Mouse (Mus musculus) ES-Bruce4 (cell line): ENCODE data around the gene Wls. TPM values are rescaled to one million over a fixed set of nuclear protein-coding genes. Genes with fewer than 3 reads are reported as not detected.
A peak's percentile ranks its signal among the peaks of the same experiment; 100 is the strongest.

Source experiments
- H3K27ac ChIP-seq: 2 replicates; pipeline ENCODE4 v1.5.1; 2012; ENCODE audit warnings: low read length, inconsistent platforms; ENCODE audit not compliant: insufficient read depth
- H3K27me3 ChIP-seq: 2 replicates; pipeline ENCODE4 v1.6.1; 2012; ENCODE audit warnings: mild to moderate bottlenecking, low read length, inconsistent platforms; ENCODE audit not compliant: control insufficient read depth, poor library complexity, insufficient read depth, severe bottlenecking
- H3K36me3 ChIP-seq: 2 replicates; pipeline ENCODE4 v1.6.1; 2012; ENCODE audit warnings: inconsistent platforms, mild to moderate bottlenecking, low read length, moderate library complexity; ENCODE audit not compliant: control insufficient read depth, poor library complexity, insufficient read depth, severe bottlenecking
- H3K4me1 ChIP-seq: one replicate; pipeline ENCODE4 v1.8.1; 2011; ENCODE audit warnings: low read length; ENCODE audit not compliant: control insufficient read depth, insufficient read depth
- H3K4me3 ChIP-seq: 2 replicates; pipeline ENCODE4 v1.5.1; 2011; ENCODE audit warnings: low read depth, mild to moderate bottlenecking, low read length
- H3K9ac ChIP-seq: 2 replicates; pipeline ENCODE4 v1.6.1; 2012; ENCODE audit warnings: low read depth, mild to moderate bottlenecking, inconsistent platforms; ENCODE audit not compliant: poor library complexity, severe bottlenecking
- H3K9me3 ChIP-seq: replicated peaks from 2 replicates; pipeline ENCODE4 v1.6.1; 2012; ENCODE audit warnings: mild to moderate bottlenecking, low read length, inconsistent platforms; ENCODE audit not compliant: control insufficient read depth, poor library complexity, insufficient read depth, severe bottlenecking
- CTCF ChIP-seq: IDR thresholded peaks from one replicate; pipeline ENCODE4 v1.8.1; 2011; ENCODE audit warnings: low read depth, low read length
- EP300 ChIP-seq: IDR thresholded peaks from 2 replicates; pipeline ENCODE4 v1.6.1; 2011; ENCODE audit warnings: low read depth, low read length; ENCODE audit not compliant: insufficient read depth
- POLR2A ChIP-seq: IDR thresholded peaks from one replicate; pipeline ENCODE4 v1.8.1; 2011; ENCODE audit warnings: low read length; ENCODE audit not compliant: insufficient read depth
- polyA plus RNA-seq: library from polyadenylated mRNA; stranded (reverse); fragments of >200 nt; gene quantifications from 2 replicates; pipeline ENCODE4 v1.2.4, GENCODE M21; 2011; ENCODE audit warnings: low read depth; ENCODE audit not compliant: missing spikeins, insufficient read depth, insufficient read length

Wls gene
- polyA plus RNA-seq: 49.1 and 52.4 TPM in 2 replicates

DNA sequence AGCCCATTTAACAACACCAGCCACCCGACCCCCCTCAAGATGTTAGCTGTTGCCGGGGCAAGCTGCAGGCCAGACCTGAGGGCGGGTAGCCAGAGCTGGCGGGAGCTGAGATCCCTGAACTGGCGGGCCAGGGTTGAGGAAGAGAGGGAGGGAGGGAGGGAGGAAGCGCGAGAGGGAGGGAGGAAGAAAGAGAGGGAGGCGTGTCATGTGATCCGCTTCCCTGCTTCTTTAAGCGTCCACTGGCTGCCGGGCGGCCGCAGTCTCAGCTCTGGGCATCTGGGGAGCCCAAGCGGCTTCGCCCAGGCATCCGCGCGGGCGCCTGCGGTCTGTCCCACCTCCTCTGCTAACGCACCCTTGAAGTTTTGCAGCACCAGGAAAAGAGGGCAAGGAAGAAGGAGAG lies at the start of gene Wls:
Gene Wls, plus strand, starts transcription at position 192 of the 400 bp plus-strand sequence.
- H3K4me1 ChIP-seq: no peaks in the 10 kb centered on the region
- no peak within 1 kb of the TSS for H3K27ac ChIP-seq
- no peaks in the 10 kb centered on the region for H3K36me3 ChIP-seq
- no peaks in the 10 kb centered on the region for H3K9me3 ChIP-seq
- H3K9ac ChIP-seq: peak within 1 kb of the TSS; percentile 31
- H3K27me3 ChIP-seq: peaks cover 1% of the 10 kb centered on the region; the same call in 1 of the 2 replicates
- H3K4me3 ChIP-seq: peak within 1 kb of the TSS; percentile 80
- no peak for TF ChIP-seq CTCF
- TF ChIP-seq POLR2A: no peak
- no peak for TF ChIP-seq EP300

- Histone ChIP-seq H3K9ac (no peak overlapping the region), H3K36me3 (no peaks in the 10 kb centered on the region), H3K9me3 (no peaks in the 10 kb centered on the region), H3K4me3 (no peak overlapping the region), H3K27me3 (no peaks in the 10 kb centered on the region), H3K4me1 (no peaks in the 10 kb centered on the region), H3K27ac (no peak overlapping the region)
- TF ChIP-seq POLR2A (no peak), CTCF (no peak), EP300 (no peak)
These were observed 49.7 kb upstream of the Wls start for GRCm38 (mm10) chr3:159789781-159790180.

DNA sequence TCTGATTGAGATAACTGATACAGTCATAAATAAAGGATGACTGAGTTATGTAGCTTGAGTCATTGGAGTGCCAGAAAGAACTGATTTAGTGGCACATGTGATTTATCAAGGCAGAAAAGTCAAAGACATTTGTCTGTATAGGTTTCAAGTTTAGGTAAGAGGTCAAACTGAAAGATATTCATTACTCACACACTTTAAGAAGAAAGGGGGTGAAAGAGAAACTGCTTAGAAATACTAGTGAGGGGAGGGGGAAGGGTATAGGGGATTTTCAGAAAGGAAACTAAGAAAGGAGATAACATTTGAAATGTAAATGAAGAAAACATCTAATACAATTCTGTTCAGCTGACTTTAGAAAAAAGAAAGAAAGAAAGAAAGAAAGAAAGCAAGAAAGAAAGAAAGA lies 7.9 kb upstream of the Wls start:
- Histone ChIP-seq H3K27me3 (no peaks in the 10 kb centered on the region; the same call in 1 of the 2 replicates), H3K4me3 (no peak overlapping the region), H3K36me3 (no peaks in the 10 kb centered on the region), H3K9me3 (no peaks in the 10 kb centered on the region), H3K27ac (no peak overlapping the region), H3K4me1 (no peaks in the 10 kb centered on the region), H3K9ac (no peak overlapping the region)
- TF ChIP-seq POLR2A (no peak), EP300 (no peak), CTCF (no peak)

DNA sequence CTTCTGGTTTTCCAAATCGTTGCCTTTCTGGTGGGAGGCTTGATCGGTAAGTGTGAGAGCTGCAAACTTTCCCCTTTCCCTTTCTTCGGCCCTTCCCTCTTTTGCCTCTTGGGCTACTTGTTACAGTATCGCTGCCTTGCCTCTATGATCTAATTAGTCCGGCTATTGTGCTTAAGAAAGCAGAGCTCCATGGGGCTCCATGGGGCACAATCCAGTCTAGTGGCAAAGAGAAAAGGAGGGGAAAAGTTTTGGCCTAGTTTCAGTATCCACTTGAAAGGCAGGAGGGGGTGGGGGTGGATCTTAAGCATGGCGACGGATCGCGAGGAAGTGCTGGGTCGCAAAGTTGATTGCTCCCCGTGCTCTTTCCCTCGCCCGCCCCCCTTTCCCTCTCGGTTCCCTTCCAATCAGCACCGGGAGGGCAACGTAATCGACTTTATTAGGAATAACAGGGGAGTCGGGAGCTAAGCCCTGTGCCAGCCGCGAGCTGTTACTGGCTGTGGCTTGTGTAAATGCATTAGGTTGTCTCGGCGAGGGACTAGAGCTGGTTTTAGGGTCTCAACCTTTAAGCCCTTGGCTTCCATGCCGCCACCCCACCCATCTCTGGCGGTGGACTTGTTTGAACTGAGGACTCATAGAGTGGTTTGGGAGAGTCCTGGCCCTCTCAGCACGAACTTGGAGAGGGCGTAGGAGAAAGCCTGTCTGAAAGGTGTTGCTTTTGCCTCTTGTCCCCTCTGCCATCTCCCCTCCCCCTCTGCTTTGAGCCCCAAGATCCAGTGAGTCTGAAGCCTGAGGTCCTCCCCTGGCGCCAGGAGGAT lies 737 bp downstream of the Wls start:
- peaks cover 1% of the 10 kb centered on the region; the same call in 1 of the 2 replicates for H3K27me3 ChIP-seq
- H3K4me1 ChIP-seq: no peaks in the 10 kb centered on the region
- H3K9me3 ChIP-seq: no peaks in the 10 kb centered on the region
- no peaks in the 10 kb centered on the region for H3K36me3 ChIP-seq
- TF ChIP-seq CTCF: no peak
- TF ChIP-seq EP300: no peak
- TF ChIP-seq POLR2A: no peak
- peak overlapping the region; percentile 80 for H3K4me3 ChIP-seq
- no peak overlapping the region for H3K27ac ChIP-seq
- H3K9ac ChIP-seq: peak overlapping the region; percentile 31

- TF ChIP-seq POLR2A: no peak
- Histone ChIP-seq H3K4me1 (no peaks in the 10 kb centered on the region), H3K9me3 (no peaks in the 10 kb centered on the region), H3K4me3 (peak overlapping the region; percentile 80), H3K27me3 (peaks cover 1% of the 10 kb centered on the region; the same call in 1 of the 2 replicates), H3K9ac (peak overlapping the region; percentile 31), H3K36me3 (no peaks in the 10 kb centered on the region), H3K27ac (no peak overlapping the region)
These were observed 1.4 kb downstream of the Wls start for GRCm38 (mm10) chr3:159840817-159841390.

- Histone ChIP-seq H3K27ac (no peak overlapping the region), H3K36me3 (no peaks in the 10 kb centered on the region), H3K27me3 (0 out of 2 replicates have a peak, but pooled peaks cover 1% of the 10 kb centered on the region), H3K4me3 (no peak overlapping the region), H3K4me1 (no peaks in the 10 kb centered on the region), H3K9me3 (no peaks in the 10 kb centered on the region), H3K9ac (no peak overlapping the region)
- TF ChIP-seq CTCF: no peak
- no peak for TF ChIP-seq POLR2A
- no peak for TF ChIP-seq EP300
These were observed 2.0 kb downstream of the Wls start for GRCm38 (mm10) chr3:159841458-159841857.
